Mouse (Mus musculus): ENCODE results near the gene Ndufs2. TPM values are rescaled to one million over a fixed set of nuclear protein-coding genes. Genes with fewer than 3 reads are reported as not detected.

Ndufs2 gene
- polyA plus RNA-seq, 1 experiment from 2014 or later: 216 TPM

DNA sequence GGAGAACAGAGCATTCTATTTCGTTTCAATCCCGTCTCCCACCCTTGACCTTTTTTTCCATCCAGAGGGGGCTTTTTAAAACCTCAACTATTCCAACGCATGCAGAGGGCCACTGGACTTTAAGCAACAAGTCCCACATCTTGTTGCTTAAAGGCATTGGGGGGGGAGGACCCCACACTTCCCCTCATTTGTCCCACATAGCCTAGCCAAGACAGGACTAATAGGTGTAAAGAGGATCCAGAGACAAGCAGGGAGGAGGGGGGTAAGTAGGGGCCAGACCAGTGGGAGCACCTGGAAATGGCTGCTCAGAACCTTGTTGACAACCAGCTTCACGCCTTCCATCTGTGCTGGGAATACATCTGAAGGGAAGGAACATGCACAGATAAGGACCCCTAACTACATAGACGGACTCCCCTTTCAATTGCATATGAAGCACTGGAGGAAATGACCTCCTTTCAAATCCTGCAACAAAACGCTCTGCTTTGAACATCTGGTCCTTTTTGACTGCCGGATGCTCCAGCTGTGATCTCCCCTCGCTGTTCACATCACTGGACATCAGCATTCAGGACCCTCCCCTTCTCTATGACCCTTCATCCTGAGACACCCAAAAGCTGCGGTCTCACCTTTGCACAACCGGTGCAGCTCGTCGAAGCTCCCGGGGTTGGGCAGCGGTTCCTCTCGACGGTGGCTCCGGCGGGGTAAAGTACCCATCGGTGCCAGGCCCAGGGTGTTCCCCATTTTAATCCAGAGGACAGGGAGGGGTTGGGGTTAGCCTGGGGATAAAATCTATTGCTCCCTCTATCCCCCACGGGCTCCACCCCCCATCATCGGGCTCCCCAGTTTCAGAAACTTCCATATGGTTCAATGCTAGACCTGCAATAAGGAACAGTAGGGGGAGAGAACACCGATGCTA lies 29.7 kb downstream of the Ndufs2 start:
- 7% methylated on average over 22 of the region's 22 CpGs for WGBS
- no peak overlapping the region for H3K27ac ChIP-seq
- H3K36me3 ChIP-seq (ENCODE audit: poor library complexity, severe bottlenecking): peaks cover 26% of the 10 kb centered on the region
- no peaks in the 10 kb centered on the region for H3K27me3 ChIP-seq
- H3K9me3 ChIP-seq (replicated peaks): no peaks in the 10 kb centered on the region
- no peak; the same call in 1 of the 2 replicates for ATAC-seq
- peak overlapping the region; percentile 89 for H3K4me2 ChIP-seq
- peak overlapping the region; percentile 58 for H3K4me3 ChIP-seq
- peak overlapping the region; percentile 63 for H3K9ac ChIP-seq
- H3K4me1 ChIP-seq: peaks cover 18% of the 10 kb centered on the region

DNA sequence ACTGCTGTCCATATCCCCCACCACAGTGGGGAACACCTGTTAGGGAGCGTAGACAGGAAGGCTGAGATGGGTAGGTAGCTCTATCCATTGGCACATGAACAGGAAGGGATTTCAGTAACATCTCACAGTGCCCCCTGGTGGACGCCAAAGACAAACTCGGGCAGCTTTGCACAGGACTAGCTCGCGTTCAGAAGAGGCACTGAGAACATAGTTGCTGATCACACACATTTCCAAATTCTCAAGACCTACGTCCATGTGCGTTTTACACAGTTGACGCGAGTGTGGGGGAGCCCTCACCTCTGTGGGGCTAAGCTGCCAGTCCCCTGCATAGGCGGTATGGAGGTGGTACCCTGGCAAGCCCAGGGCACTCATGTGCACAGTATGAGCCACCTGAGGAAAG lies 30.3 kb downstream of the Ndufs2 start:
- no peak overlapping the region for H3K9ac ChIP-seq
- H3K9me3 ChIP-seq (replicated peaks): no peaks in the 10 kb centered on the region
- H3K27ac ChIP-seq: no peak overlapping the region
- H3K36me3 ChIP-seq (ENCODE audit: poor library complexity, severe bottlenecking): peaks cover 26% of the 10 kb centered on the region
- H3K27me3 ChIP-seq: no peaks in the 10 kb centered on the region
- H3K4me3 ChIP-seq: peak overlapping the region; percentile 58; the same call in 1 of the 2 replicates
- peak; percentile 9; the same call in 1 of the 2 replicates for ATAC-seq
- WGBS: 5% methylated on average over 10 of the region's 10 CpGs
- peak overlapping the region; percentile 89 for H3K4me2 ChIP-seq
- peaks cover 18% of the 10 kb centered on the region for H3K4me1 ChIP-seq

DNA sequence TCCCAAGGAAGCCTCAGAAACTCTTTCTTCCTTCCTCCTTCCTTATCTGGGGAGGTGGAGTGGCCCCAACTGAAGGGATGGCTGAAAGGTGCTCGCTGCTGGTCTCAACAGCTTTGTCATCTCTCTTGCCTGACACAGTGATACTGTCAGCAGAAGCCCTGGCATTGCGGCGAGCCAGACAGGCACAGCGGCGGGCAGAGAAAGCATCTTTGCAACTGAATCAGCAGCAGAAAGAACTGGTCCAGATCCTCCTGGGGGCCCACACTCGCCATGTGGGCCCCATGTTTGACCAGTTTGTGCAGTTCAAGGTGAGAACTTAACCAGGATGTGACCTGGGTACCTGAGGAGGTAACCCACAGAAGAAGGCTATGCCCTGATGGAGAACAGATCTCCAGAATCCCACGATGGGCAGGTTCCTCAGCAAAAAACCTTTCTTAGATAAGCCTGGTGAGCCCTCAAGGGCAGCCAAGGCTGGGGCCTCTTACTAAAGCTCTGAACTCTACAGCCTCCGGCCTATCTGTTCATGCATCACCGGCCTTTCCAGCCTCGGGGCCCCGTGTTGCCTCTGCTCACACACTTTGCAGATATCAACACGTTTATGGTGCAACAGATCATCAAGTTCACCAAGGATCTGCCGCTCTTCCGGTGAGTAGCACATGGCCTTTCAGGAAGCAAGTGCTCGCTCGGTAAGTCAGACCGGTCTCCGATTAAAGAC lies 34.8 kb downstream of the Ndufs2 start:
- H3K27ac ChIP-seq: no peak overlapping the region
- H3K9me3 ChIP-seq (replicated peaks): no peaks in the 10 kb centered on the region
- peaks cover 26% of the 10 kb centered on the region for H3K36me3 ChIP-seq (ENCODE audit: poor library complexity, severe bottlenecking)
- H3K4me3 ChIP-seq: no peak overlapping the region
- no peak for ATAC-seq
- H3K9ac ChIP-seq: no peak overlapping the region
- H3K4me1 ChIP-seq: peaks cover 6% of the 10 kb centered on the region
- H3K27me3 ChIP-seq: no peaks in the 10 kb centered on the region
- H3K4me2 ChIP-seq: no peak overlapping the region
- 92% methylated on average over 18 of the region's 18 CpGs for WGBS

DNA sequence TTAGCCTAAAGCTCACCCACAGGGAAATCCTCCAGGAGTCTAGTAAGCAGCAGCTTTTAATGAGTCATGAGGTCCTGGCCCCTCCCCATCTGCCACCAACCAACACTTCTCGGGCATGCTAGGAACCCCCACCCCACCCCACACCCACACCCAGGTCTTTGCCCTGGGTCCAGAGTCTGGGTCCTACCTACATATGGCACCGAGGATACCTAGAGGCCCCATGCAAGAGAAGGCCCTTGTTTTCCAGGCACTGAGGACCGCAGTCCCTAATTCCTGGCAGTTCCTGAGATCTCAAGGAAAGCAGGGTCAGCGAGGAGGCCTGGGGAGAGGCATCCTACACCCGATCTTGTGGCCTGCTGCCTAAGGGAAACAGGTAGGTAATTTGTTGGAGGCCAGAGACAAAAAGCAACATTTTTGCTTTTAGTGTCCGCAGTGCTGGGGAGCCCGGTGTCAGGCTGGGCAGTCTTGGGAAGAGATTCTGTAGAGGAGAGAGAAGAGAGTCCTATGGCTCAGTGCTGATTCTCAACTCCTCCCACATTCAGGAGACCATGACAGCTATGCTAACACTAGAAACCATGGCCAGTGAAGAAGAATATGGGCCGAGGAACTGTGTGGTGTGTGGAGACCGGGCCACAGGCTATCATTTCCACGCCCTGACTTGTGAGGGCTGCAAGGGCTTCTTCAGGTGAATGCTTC lies 37.2 kb downstream of the Ndufs2 start, which contains the start of gene Nr1i3:
Gene Nr1i3, plus strand, starts transcription at position 170 of the 696 bp plus-strand sequence.
- H3K4me1 ChIP-seq: no peaks in the 10 kb centered on the region
- H3K36me3 ChIP-seq (ENCODE audit: poor library complexity, severe bottlenecking): peaks cover 9% of the 10 kb centered on the region
- no peaks in the 10 kb centered on the region for H3K9me3 ChIP-seq (replicated peaks)
- no peak for ATAC-seq
- no peak within 1 kb of the TSS for H3K9ac ChIP-seq
- WGBS: 68% methylated on average over 10 of the region's 10 CpGs
- no peak within 1 kb of the TSS for H3K4me3 ChIP-seq
- no peak within 1 kb of the TSS for H3K27ac ChIP-seq
- H3K27me3 ChIP-seq: no peaks in the 10 kb centered on the region
- no peak within 1 kb of the TSS for H3K4me2 ChIP-seq

DNA sequence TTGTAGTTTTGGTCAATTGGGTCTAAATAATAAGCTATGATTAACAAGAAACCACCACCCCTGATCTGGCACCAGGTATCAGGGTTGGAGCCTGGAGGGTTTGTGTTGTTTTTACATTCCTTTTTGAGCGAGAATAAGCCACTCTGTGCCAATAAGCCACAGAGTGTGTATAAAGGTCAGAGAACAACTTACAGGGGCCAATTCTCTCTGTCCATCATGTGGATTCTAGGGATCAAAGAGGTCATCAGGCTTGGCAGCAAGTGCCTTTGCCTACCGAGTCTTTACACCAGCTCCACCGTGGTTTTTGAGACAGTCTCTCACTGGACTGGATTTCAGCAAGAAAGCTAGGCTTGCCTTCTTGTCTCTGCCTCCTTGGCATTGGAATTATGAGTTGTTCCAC lies 38.3 kb downstream of the Ndufs2 start:
- Histone ChIP-seq H3K9ac (no peak overlapping the region), H3K4me1 (no peaks in the 10 kb centered on the region), H3K9me3 (replicated peaks) (no peaks in the 10 kb centered on the region), H3K27ac (no peak overlapping the region), H3K27me3 (no peaks in the 10 kb centered on the region), H3K36me3 (ENCODE audit: poor library complexity, severe bottlenecking) (no peaks in the 10 kb centered on the region), H3K4me3 (no peak overlapping the region), H3K4me2 (no peak overlapping the region)
- no peak for ATAC-seq
- 52% methylated on average over 3 of the region's 3 CpGs for WGBS

DNA sequence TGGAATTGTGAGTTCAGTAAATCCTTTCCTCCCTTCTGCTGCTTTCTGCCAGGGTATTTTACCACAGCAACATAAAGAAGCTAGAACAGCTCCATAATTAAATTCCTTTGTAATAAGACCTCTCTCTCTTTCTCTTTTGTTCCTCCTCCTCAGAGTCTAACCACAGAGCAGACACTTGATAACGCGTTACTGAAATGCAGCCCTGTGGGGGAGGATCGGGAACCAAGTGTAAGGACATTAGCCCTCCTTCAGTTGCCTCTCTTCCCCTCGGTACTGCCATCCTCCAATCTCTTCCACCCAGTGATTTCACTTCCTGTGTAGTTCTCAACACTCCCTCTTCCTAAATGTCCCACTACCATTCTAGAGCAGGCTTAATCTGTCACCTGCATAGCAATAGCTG lies 41.8 kb downstream of the Ndufs2 start:
- Histone ChIP-seq H3K4me3 (no peak overlapping the region), H3K4me1 (no peaks in the 10 kb centered on the region), H3K27me3 (no peaks in the 10 kb centered on the region), H3K9ac (no peak overlapping the region), H3K36me3 (ENCODE audit: poor library complexity, severe bottlenecking) (no peaks in the 10 kb centered on the region), H3K9me3 (replicated peaks) (no peaks in the 10 kb centered on the region), H3K27ac (no peak overlapping the region), H3K4me2 (no peak overlapping the region)
- no peak for ATAC-seq
- 18% methylated on average over 4 of the region's 4 CpGs for WGBS

DNA sequence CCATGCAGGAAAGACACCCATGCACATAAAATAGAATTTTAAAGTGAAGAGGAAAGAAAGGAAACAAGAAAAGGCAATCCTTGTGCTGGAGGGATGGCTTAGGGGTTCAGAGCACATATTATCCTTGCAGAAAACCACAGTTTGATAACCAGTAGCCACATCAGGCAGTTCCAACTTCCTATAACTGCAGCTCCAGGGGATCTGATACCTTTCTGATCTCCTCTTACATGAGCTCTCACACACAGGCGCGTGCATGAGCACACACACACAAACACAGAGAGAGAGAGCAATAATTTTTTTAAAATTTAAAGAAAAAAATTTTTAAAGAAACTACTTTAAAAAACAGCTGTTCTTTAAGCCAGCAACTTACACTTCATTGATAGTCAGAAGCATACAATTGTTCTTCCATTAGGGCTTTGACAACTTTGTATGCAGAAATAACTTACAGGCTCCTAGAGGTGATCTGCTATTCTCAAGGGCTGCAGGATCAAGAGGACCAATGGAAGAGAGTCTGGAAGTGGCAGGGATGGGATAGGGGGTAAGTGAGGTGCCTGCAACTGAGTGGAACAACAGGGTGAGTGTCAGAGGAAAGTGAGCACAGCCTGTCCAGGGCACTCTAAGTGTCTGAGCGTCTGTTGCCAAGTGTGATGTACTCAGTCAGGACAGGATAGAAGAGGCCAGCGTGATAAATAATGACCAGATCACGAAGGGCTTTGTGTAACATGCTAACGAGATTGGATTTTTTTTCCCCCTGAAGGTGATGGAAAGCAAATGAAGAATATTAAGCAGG lies 45.3 kb downstream of the Ndufs2 start:
- WGBS: 55% methylated on average over 6 of the region's 6 CpGs
- ATAC-seq: no peak
- H3K9me3 ChIP-seq (replicated peaks): no peaks in the 10 kb centered on the region
- H3K27me3 ChIP-seq: 0 out of 2 replicates have a peak, but pooled peaks cover under 1% of the 10 kb centered on the region
- H3K4me3 ChIP-seq: no peak overlapping the region
- H3K9ac ChIP-seq: no peak overlapping the region
- no peaks in the 10 kb centered on the region for H3K36me3 ChIP-seq (ENCODE audit: poor library complexity, severe bottlenecking)
- no peaks in the 10 kb centered on the region for H3K4me1 ChIP-seq
- no peak overlapping the region for H3K4me2 ChIP-seq
- no peak overlapping the region for H3K27ac ChIP-seq

DNA sequence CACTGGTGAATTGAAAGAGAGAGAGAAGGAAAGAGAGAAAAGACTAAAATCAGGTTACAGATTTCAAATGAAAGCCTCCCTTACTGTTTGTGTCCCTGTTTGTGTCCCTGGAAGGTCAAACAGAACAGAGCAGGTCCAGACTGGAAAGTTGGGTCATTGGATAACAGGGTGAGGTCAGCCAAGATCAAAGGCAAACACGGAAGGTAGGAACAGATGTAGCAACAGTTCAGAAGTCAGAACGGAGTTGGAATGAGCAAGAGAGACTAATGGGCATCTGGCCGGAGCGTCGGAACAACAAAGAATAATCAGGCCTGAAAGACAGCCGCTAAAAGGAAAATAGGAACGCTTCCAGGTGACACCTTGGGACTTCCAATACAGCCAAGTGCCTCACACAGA lies 46.9 kb downstream of the Ndufs2 start:
- Histone ChIP-seq H3K9me3 (replicated peaks) (no peaks in the 10 kb centered on the region), H3K4me3 (no peak overlapping the region), H3K4me1 (no peaks in the 10 kb centered on the region), H3K36me3 (ENCODE audit: poor library complexity, severe bottlenecking) (no peaks in the 10 kb centered on the region), H3K4me2 (no peak overlapping the region), H3K9ac (no peak overlapping the region), H3K27ac (no peak overlapping the region), H3K27me3 (0 out of 2 replicates have a peak, but pooled peaks cover 3% of the 10 kb centered on the region)
- no peak for ATAC-seq
- 69% methylated on average over 7 of the region's 7 CpGs for WGBS

DNA sequence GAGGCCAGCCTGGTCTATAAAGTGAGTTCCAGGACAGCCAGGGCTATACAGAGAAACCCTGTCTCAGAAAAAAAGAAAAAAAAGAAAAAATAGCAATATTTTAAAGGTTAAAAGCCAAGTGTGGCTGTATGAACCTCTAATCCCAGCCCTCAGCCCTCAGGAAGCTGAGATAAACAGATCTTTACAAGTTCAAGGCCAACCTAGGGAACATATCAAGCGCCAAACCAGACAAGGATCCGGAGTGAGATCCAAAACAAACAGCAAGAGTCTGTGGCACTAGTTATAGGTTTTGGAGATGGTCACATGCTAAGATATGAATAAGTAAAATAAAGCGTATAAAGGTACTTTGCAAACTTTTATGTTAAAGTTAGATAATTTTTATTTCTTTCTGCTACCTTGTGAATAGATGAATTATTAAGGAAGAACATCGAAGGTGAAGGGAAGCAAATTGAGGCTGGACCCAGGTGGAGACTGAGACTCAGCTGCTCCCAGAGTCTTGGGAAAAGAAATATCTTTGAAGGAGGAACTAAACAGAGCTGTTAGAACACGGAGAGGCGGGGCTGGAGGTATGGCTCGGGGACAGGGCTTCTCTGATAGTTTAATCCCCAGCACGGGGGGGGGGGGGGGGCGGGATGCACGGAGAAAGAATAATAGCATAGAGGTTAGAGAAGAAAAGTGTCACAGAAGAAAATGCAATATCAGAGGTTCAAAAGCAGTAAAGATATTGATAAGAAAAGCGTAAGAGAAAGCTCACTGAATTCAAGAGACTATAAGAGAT lies 47.5 kb downstream of the Ndufs2 start:
- no peaks in the 10 kb centered on the region for H3K9me3 ChIP-seq (replicated peaks)
- H3K9ac ChIP-seq: no peak overlapping the region
- H3K36me3 ChIP-seq (ENCODE audit: poor library complexity, severe bottlenecking): no peaks in the 10 kb centered on the region
- no peaks in the 10 kb centered on the region for H3K4me1 ChIP-seq
- WGBS: 64% methylated on average over 9 of the region's 11 CpGs
- no peak overlapping the region for H3K4me2 ChIP-seq
- 0 out of 2 replicates have a peak, but pooled peaks cover 3% of the 10 kb centered on the region for H3K27me3 ChIP-seq
- no peak overlapping the region for H3K27ac ChIP-seq
- no peak overlapping the region for H3K4me3 ChIP-seq
- no peak for ATAC-seq

DNA sequence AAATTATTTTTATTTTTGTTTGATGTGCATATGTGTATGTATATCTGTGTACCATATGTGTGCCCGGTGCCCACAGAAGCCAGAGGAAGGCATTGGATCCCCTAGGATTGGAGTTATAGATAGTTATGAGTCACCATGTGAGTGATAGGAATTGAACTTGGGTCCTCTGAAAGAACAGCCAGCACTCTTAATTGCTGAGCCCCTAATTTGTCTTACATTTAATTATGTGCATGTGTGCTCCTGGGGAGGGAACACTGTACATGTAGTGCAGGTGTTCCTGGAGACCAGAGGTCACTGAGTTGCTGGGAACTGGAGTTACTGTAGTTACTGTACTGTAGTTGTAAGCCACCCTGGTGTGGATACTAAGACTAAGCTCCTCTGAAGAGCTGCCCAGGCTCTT lies 50.4 kb downstream of the Ndufs2 start:
- Histone ChIP-seq H3K4me3 (no peak overlapping the region), H3K36me3 (ENCODE audit: poor library complexity, severe bottlenecking) (no peaks in the 10 kb centered on the region), H3K4me1 (peaks cover 6% of the 10 kb centered on the region), H3K9me3 (replicated peaks) (no peaks in the 10 kb centered on the region), H3K27ac (no peak overlapping the region), H3K27me3 (peaks cover 21% of the 10 kb centered on the region), H3K4me2 (no peak overlapping the region), H3K9ac (no peak overlapping the region)
- ATAC-seq: no peak
- 95% methylated on average over 1 of the region's 1 CpGs for WGBS

DNA sequence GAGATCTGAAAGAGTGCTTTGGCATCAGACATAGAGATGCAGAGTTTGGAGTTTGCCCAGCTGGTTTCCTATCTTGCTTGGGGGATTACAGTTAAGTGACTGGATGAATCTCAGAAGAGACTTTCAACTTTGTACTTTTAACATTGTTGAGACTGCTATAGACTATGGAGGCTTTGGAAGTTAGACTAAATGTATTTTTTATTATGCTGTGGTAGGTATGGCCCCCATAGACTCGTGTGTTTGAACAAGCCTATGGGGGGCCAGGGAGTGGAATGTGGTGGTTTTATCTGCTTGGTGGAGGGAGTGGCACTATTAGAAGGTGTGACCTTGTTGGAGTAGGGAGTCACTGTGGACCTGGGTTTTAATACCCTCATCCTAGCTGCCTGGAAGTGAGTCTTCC lies 51.7 kb downstream of the Ndufs2 start:
- 58% methylated on average over 1 of the region's 1 CpGs for WGBS
- Histone ChIP-seq H3K27ac (no peak overlapping the region), H3K9me3 (replicated peaks) (no peaks in the 10 kb centered on the region), H3K4me1 (peaks cover 12% of the 10 kb centered on the region), H3K4me3 (no peak overlapping the region), H3K27me3 (peaks cover 34% of the 10 kb centered on the region), H3K9ac (no peak overlapping the region), H3K36me3 (ENCODE audit: poor library complexity, severe bottlenecking) (no peaks in the 10 kb centered on the region), H3K4me2 (no peak overlapping the region)
- ATAC-seq: no peak
